Mouse (Mus musculus): ENCODE results near the gene Vps13c. TPM values are rescaled to one million over a fixed set of nuclear protein-coding genes. Genes with fewer than 3 reads are reported as not detected.

The Vps13c gene
- polyA plus RNA-seq, 1 experiment from 2014 or later: 4.8 TPM

GRCm38 (mm10) chr9:67863332-67863731 lies 23.1 kb downstream of the Vps13c start:
- Histone ChIP-seq H3K4me3 (no peak overlapping the region), H3K4me2 (replicated peaks) (no peak overlapping the region), H3K4me1 (0 out of 2 replicates have a peak, but pooled peaks cover 5% of the 10 kb centered on the region), H3K9me3 (no peaks in the 10 kb centered on the region), H3K9ac (no peak overlapping the region), H3K36me3 (no peaks in the 10 kb centered on the region), H3K27me3 (no peaks in the 10 kb centered on the region), H3K27ac (no peak overlapping the region)
- 89% methylated on average over 5 of the region's 5 CpGs for WGBS
- ATAC-seq (ENCODE audit: insufficient number of reproducible peaks, insufficient read depth, low FRiP score, low TSS enrichment): no peak

DNA sequence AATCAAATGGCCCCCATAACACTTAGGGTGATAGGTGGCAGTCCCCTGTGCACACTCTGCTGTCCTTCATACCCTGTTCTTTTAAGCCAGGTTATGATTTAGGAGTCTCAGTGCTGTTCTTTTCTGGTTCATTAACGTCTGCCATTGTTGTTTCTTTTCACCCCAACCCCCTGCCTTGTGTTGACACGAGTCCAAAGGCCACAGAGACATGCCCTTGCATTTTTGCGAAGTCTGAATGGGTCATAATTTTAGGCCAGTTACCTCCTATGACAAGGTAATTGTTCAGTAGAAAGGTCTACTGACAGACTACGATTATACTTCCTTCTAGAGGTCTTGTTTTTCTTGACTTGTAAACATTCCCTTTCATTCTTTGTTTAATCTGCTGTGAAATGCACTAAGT lies 23.8 kb downstream of the Vps13c start:
- Histone ChIP-seq H3K4me2 (replicated peaks) (no peak overlapping the region), H3K27me3 (no peaks in the 10 kb centered on the region), H3K4me1 (0 out of 2 replicates have a peak, but pooled peaks cover 5% of the 10 kb centered on the region), H3K9ac (no peak overlapping the region), H3K9me3 (no peaks in the 10 kb centered on the region), H3K4me3 (no peak overlapping the region), H3K36me3 (no peaks in the 10 kb centered on the region), H3K27ac (no peak overlapping the region)
- no peak for ATAC-seq (ENCODE audit: insufficient number of reproducible peaks, insufficient read depth, low FRiP score, low TSS enrichment)
- WGBS: 39% methylated on average over 4 of the region's 4 CpGs

GRCm38 (mm10) chr9:67865411-67865810 lies 25.2 kb downstream of the Vps13c start:
- H3K36me3 ChIP-seq: no peaks in the 10 kb centered on the region
- 29% methylated on average over 7 of the region's 7 CpGs for WGBS
- no peak overlapping the region for H3K27ac ChIP-seq
- ATAC-seq (ENCODE audit: insufficient number of reproducible peaks, insufficient read depth, low FRiP score, low TSS enrichment): no peak
- H3K9ac ChIP-seq: no peak overlapping the region
- no peaks in the 10 kb centered on the region for H3K27me3 ChIP-seq
- H3K4me2 ChIP-seq (replicated peaks): no peak overlapping the region
- no peak overlapping the region for H3K4me3 ChIP-seq
- no peaks in the 10 kb centered on the region for H3K9me3 ChIP-seq
- 0 out of 2 replicates have a peak, but pooled peaks cover 5% of the 10 kb centered on the region for H3K4me1 ChIP-seq

DNA sequence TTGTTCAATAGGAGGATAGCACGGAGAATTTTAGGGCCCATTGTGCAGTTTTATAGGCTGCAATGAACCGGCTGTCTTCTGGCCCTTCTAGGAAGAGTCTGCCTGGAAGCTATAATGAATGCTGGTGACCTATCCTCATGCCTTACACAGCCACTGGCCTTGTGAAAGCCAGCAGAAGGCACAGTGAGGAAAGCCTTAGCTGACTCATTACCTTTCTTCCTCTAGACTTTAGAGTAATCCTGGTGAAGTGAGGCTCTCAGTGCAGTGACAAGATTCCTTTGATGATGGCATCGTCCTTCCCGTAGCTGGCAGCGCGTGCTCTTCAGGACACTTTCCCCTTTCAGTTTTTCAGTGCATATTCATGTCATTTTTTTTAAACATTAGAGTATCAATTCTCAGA lies 27.2 kb downstream of the Vps13c start:
- no peak overlapping the region for H3K4me3 ChIP-seq
- no peak overlapping the region for H3K27ac ChIP-seq
- ATAC-seq (ENCODE audit: insufficient number of reproducible peaks, insufficient read depth, low FRiP score, low TSS enrichment): no peak
- no peak overlapping the region for H3K9ac ChIP-seq
- H3K9me3 ChIP-seq: no peaks in the 10 kb centered on the region
- H3K4me1 ChIP-seq: 0 out of 2 replicates have a peak, but pooled peaks cover 5% of the 10 kb centered on the region
- no peaks in the 10 kb centered on the region for H3K27me3 ChIP-seq
- WGBS: 81% methylated on average over 6 of the region's 6 CpGs
- H3K4me2 ChIP-seq (replicated peaks): no peak overlapping the region
- H3K36me3 ChIP-seq: no peaks in the 10 kb centered on the region

DNA sequence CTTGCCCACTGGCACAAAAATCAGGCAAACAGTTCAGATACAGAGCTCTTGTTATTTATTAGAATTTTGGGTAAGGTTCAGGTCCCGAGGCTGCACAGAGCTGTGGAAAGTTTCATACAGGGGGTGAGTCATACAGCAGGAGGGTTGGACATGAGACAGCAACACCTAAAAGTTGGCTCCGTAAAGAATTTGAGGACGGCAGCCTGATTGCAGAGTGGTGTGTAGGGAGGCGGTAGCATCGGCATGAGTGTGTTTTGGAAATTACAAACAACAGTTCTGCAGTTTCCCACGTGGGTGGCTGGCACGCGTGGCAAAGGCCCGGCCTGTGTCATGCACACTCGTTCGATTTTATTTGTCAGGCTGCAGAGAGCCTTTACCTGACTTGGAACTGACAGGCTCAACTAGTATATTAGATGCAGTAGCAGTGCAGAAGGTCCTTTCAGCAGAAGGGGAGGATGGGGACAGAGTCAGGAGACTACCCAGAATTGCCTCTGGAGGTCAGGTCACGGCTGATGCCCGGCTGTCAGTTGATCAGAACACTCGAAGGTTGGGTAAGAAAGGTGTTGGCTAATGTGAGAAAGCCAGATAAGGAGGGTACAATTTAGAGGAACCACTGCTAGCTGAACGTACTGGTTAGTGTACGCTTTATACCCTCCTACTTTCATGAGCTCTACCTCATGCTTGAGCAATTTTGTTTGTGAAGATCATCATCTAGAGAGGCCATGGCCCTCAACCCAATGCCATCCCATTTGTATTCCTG lies 29.7 kb downstream of the Vps13c start:
- Histone ChIP-seq H3K4me2 (replicated peaks) (no peak overlapping the region), H3K4me3 (no peak overlapping the region), H3K9me3 (no peaks in the 10 kb centered on the region), H3K9ac (no peak overlapping the region), H3K27ac (no peak overlapping the region), H3K4me1 (no peaks in the 10 kb centered on the region), H3K36me3 (no peaks in the 10 kb centered on the region), H3K27me3 (no peaks in the 10 kb centered on the region)
- ATAC-seq (ENCODE audit: insufficient number of reproducible peaks, insufficient read depth, low FRiP score, low TSS enrichment): no peak
- 90% methylated on average over 16 of the region's 16 CpGs for WGBS

GRCm38 (mm10) chr9:67874522-67875222 lies 34.5 kb downstream of the Vps13c start:
- Histone ChIP-seq H3K36me3 (no peaks in the 10 kb centered on the region), H3K9ac (no peak overlapping the region), H3K27ac (no peak overlapping the region), H3K9me3 (no peaks in the 10 kb centered on the region), H3K4me3 (no peak overlapping the region), H3K4me1 (no peaks in the 10 kb centered on the region), H3K27me3 (no peaks in the 10 kb centered on the region), H3K4me2 (replicated peaks) (no peak overlapping the region)
- WGBS: 82% methylated on average over 7 of the region's 7 CpGs
- ATAC-seq (ENCODE audit: insufficient number of reproducible peaks, insufficient read depth, low FRiP score, low TSS enrichment): no peak

- H3K4me1 ChIP-seq: no peaks in the 10 kb centered on the region
- no peak for ATAC-seq (ENCODE audit: insufficient number of reproducible peaks, insufficient read depth, low FRiP score, low TSS enrichment)
- no peaks in the 10 kb centered on the region for H3K9me3 ChIP-seq
- H3K27ac ChIP-seq: no peak overlapping the region
- no peaks in the 10 kb centered on the region for H3K27me3 ChIP-seq
- no peak overlapping the region for H3K4me2 ChIP-seq (replicated peaks)
- 53% methylated on average over 2 of the region's 2 CpGs for WGBS
- H3K4me3 ChIP-seq: no peak overlapping the region
- H3K36me3 ChIP-seq: no peaks in the 10 kb centered on the region
- no peak overlapping the region for H3K9ac ChIP-seq
Measured at GRCm38 (mm10) chr9:67875337-67875736, 35.1 kb downstream of the Vps13c start.

GRCm38 (mm10) chr9:67877081-67877718 lies 37.0 kb downstream of the Vps13c start:
- H3K4me2 ChIP-seq (replicated peaks): no peak overlapping the region
- no peak for ATAC-seq (ENCODE audit: insufficient number of reproducible peaks, insufficient read depth, low FRiP score, low TSS enrichment)
- no peaks in the 10 kb centered on the region for H3K4me1 ChIP-seq
- no peak overlapping the region for H3K27ac ChIP-seq
- H3K4me3 ChIP-seq: no peak overlapping the region
- no peaks in the 10 kb centered on the region for H3K27me3 ChIP-seq
- no peaks in the 10 kb centered on the region for H3K9me3 ChIP-seq
- 73% methylated on average over 14 of the region's 14 CpGs for WGBS
- no peak overlapping the region for H3K9ac ChIP-seq
- H3K36me3 ChIP-seq: peaks cover 4% of the 10 kb centered on the region; the same call in 1 of the 2 replicates

DNA sequence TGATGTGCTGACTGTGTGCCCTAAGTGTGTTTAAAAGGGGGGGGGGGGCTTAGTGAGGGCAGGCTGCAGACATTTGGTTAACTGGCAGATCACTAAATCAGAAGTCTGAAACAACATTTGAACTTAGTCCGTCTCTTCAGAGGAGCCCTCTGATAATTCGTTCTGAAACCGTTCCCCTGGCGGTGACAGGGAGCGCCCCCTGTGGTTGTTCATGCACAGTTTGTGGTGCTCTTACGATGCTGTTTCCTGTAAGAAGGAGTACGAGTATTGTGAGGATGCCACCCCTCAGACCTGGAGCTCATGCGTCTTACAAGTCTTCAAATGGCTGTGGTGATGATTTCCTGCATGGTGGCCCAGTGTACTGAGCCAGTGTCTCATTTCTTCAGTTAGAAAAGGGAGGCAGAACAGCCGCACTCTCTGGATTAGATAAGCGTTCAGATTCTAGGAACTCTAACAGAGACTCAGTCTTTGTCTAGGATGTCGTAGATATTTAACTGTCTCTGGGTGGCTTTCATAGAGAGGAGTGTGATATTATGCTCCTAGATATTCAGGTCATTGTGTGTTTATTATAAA lies 38.1 kb downstream of the Vps13c start:
- Histone ChIP-seq H3K36me3 (peaks cover 4% of the 10 kb centered on the region; the same call in 1 of the 2 replicates), H3K4me1 (no peaks in the 10 kb centered on the region), H3K27me3 (no peaks in the 10 kb centered on the region), H3K9ac (no peak overlapping the region), H3K27ac (no peak overlapping the region), H3K4me2 (replicated peaks) (no peak overlapping the region), H3K9me3 (no peaks in the 10 kb centered on the region), H3K4me3 (no peak overlapping the region)
- WGBS: 92% methylated on average over 11 of the region's 11 CpGs
- no peak for ATAC-seq (ENCODE audit: insufficient number of reproducible peaks, insufficient read depth, low FRiP score, low TSS enrichment)

- Histone ChIP-seq H3K27me3 (no peaks in the 10 kb centered on the region), H3K27ac (no peak overlapping the region)
Measured at GRCm38 (mm10) chr9:67883349-67883984, 43.3 kb downstream of the Vps13c start.

GRCm38 (mm10) chr9:67884095-67884494 lies 43.9 kb downstream of the Vps13c start:
- Histone ChIP-seq H3K4me1 (no peaks in the 10 kb centered on the region), H3K4me2 (replicated peaks) (no peak overlapping the region), H3K9me3 (no peaks in the 10 kb centered on the region), H3K36me3 (peaks cover 14% of the 10 kb centered on the region; the same call in 1 of the 2 replicates), H3K4me3 (no peak overlapping the region), H3K27me3 (no peaks in the 10 kb centered on the region), H3K27ac (no peak overlapping the region), H3K9ac (no peak overlapping the region)
- 94% methylated on average over 3 of the region's 3 CpGs for WGBS
- ATAC-seq (ENCODE audit: insufficient number of reproducible peaks, insufficient read depth, low FRiP score, low TSS enrichment): no peak

More at GRCm38 (mm10) chr9:67883349-67883984, 43.3 kb downstream of the Vps13c start:
- Histone ChIP-seq H3K4me3 (no peak overlapping the region), H3K9me3 (no peaks in the 10 kb centered on the region), H3K9ac (no peak overlapping the region), H3K4me2 (replicated peaks) (no peak overlapping the region), H3K36me3 (peaks cover 14% of the 10 kb centered on the region; the same call in 1 of the 2 replicates), H3K4me1 (no peaks in the 10 kb centered on the region)
- 90% methylated on average over 13 of the region's 13 CpGs for whole genome bisulfite sequencing
- no peak for ATAC-seq (ENCODE audit: insufficient number of reproducible peaks, insufficient read depth, low FRiP score, low TSS enrichment)
